In genomic region chr9:78646008-78646777, GRCm38 (mm10) we compare ENCODE assay signal across 8 mouse cellular contexts. TPM values are rescaled to one million over a fixed set of nuclear protein-coding genes. Genes with fewer than 3 reads are reported as not detected.
DNase-seq lines count a peak whose midpoint lies in the region; ATAC-seq and TF ChIP-seq lines count a peak whose summit lies in the region.

No protein-coding gene starts in this region.

- ATAC-seq in intestine, postnatal 0 days: no peak
- ATAC-seq in intestine, embryonic 16.5 days: no peak

- no peaks in the 10 kb centered on the region for H3K36me3 ChIP-seq in intestine, postnatal 0 days (ENCODE audit: control insufficient read depth, insufficient read depth)
- H3K36me3 ChIP-seq in intestine, embryonic 16.5 days (ENCODE audit: control insufficient read depth, insufficient read depth, low read length): no peaks in the 10 kb centered on the region
- no peaks in the 10 kb centered on the region for H3K36me3 ChIP-seq in E14TG2a.4 (ENCODE audit: insufficient read depth, low read length)

- H3K4me3 ChIP-seq in intestine, postnatal 0 days (ENCODE audit: low read depth, low read length): no peak overlapping the region
- H3K4me3 ChIP-seq in intestine, embryonic 16.5 days (ENCODE audit: low read length): no peak overlapping the region
- no peak overlapping the region for H3K4me3 ChIP-seq in E14TG2a.4 (replicated peaks; ENCODE audit: low read length)
- no peak overlapping the region for H3K4me3 ChIP-seq in embryonic fibroblast, embryonic 13.5 days (ENCODE audit: insufficient read depth, low read length)

- DNase-seq in adrenal gland, postnatal 36 days: peak; percentile 61 to 76
- peak; percentile 2 to 45 for DNase-seq in layer of hippocampus, adult 18-20 months (ENCODE audit: low spot score in 2 of 2)
- peak; percentile 73 for DNase-seq in mesoderm, embryonic 11.5 days (ENCODE audit: low read depth, low spot score)
- DNase-seq in thymus, postnatal 4 days: peak; percentile 78

- no peaks in the 10 kb centered on the region for H3K27me3 ChIP-seq in intestine, postnatal 0 days (replicated peaks; ENCODE audit: control insufficient read depth, insufficient read depth, low read length)
- no peaks in the 10 kb centered on the region for H3K27me3 ChIP-seq in intestine, embryonic 16.5 days (replicated peaks; ENCODE audit: control insufficient read depth, insufficient read depth, low read length)
- H3K27me3 ChIP-seq in E14TG2a.4 (ENCODE audit: insufficient read depth, low read length): no peaks in the 10 kb centered on the region

- H3K27ac ChIP-seq in intestine, postnatal 0 days (ENCODE audit: low read depth, low read length): no peak overlapping the region
- no peak overlapping the region for H3K27ac ChIP-seq in intestine, embryonic 16.5 days (ENCODE audit: low read length)
- H3K27ac ChIP-seq in embryonic fibroblast, embryonic 13.5 days (ENCODE audit: insufficient read depth, low read length): no peak overlapping the region

- H3K4me1 ChIP-seq in intestine, postnatal 0 days (replicated peaks; ENCODE audit: control insufficient read depth, insufficient read depth, low read length): no peaks in the 10 kb centered on the region
- no peaks in the 10 kb centered on the region for H3K4me1 ChIP-seq in intestine, embryonic 16.5 days (ENCODE audit: control insufficient read depth, insufficient read depth, low read length)
- 0 out of 2 replicates have a peak, but pooled peaks cover under 1% of the 10 kb centered on the region for H3K4me1 ChIP-seq in E14TG2a.4 (replicated peaks; ENCODE audit: low read depth, low read length)
- peaks cover 2% of the 10 kb centered on the region; the same call in 1 of the 2 replicates for H3K4me1 ChIP-seq in embryonic fibroblast, embryonic 13.5 days (ENCODE audit: control insufficient read depth, insufficient read depth, low read length)

- no peak overlapping the region for H3K9ac ChIP-seq in intestine, postnatal 0 days (ENCODE audit: low read depth, low read length)
- H3K9ac ChIP-seq in intestine, embryonic 16.5 days (ENCODE audit: low read depth, low read length): no peak overlapping the region

- WGBS in intestine, postnatal 0 days: 41% methylated on average over 6 of the region's 6 CpGs
- WGBS in intestine, embryonic 16.5 days: 42% methylated on average over 6 of the region's 6 CpGs

- H3K9me3 ChIP-seq in intestine, postnatal 0 days (ENCODE audit: control insufficient read depth): no peaks in the 10 kb centered on the region
- no peaks in the 10 kb centered on the region for H3K9me3 ChIP-seq in intestine, embryonic 16.5 days (ENCODE audit: control insufficient read depth, low read length)
- H3K9me3 ChIP-seq in E14TG2a.4 (ENCODE audit: low read length): no peaks in the 10 kb centered on the region

- TF ChIP-seq CTCF in intestine, postnatal 0 days (IDR thresholded peaks at IDR 0.05; ENCODE audit: low read depth): peak; percentile 83
- peak; percentile 58 for TF ChIP-seq CTCF in E14TG2a.4 (conservative IDR thresholded peaks at IDR 0.05; ENCODE audit: low read length)
- TF ChIP-seq CTCF in embryonic fibroblast, embryonic 13.5 days (IDR thresholded peaks at IDR 0.05; ENCODE audit: borderline replicate concordance, insufficient read depth, low read length): peak; percentile 39; the same call in 1 of the 2 replicates

- no peak overlapping the region for H3K4me2 ChIP-seq in intestine, postnatal 0 days (replicated peaks; ENCODE audit: low read depth)
- H3K4me2 ChIP-seq in intestine, embryonic 16.5 days (ENCODE audit: low read depth, low read length): no peak overlapping the region

- TF ChIP-seq POLR2A in embryonic fibroblast, embryonic 13.5 days (IDR thresholded peaks at IDR 0.05; ENCODE audit: low read depth, low read length): no peak

RNA-seq across cellular contexts. Expression of gene Cd109, which starts 30.8 kb away (rescaled TPM):
- 1.8 and 2.1 TPM in 2 replicates for polyA plus RNA-seq in intestine, postnatal 0 days (2015; fragmentation: Nextera tagmentation; extraction: Ambion mirVana)
- polyA plus RNA-seq in intestine, embryonic 16.5 days (2015; fragmentation: Nextera tagmentation; extraction: Ambion mirVana): 4.1 and 4.9 TPM in 2 replicates
- total RNA-seq in adrenal gland, postnatal 36 days (2021): under 1 TPM; 0.26 to 0.30 TPM
- 124 and 188 TPM in 2 replicates for polyA plus RNA-seq in embryonic fibroblast, embryonic 13.5 days (2011; ENCODE audit: insufficient read length, low read depth, missing spikeins)
- total RNA-seq in layer of hippocampus, adult 18-20 months (2021): 1 to 10 TPM; 2.6 to 3.2 TPM

RNA-seq across cellular contexts. Expression of gene Slc17a5, which starts 58.4 kb away (rescaled TPM):
- polyA plus RNA-seq in intestine, postnatal 0 days (2015; fragmentation: Nextera tagmentation; extraction: Ambion mirVana): 250 and 313 TPM in 2 replicates
- polyA plus RNA-seq in intestine, embryonic 16.5 days (2015; fragmentation: Nextera tagmentation; extraction: Ambion mirVana): 91.1 and 136 TPM in 2 replicates
- 10 to 100 TPM in 1 of 2 experiments, 1 to 10 TPM in 1; 7.4 to 16.4 TPM for total RNA-seq in adrenal gland, postnatal 36 days (2021)
- polyA plus RNA-seq in embryonic fibroblast, embryonic 13.5 days (2011; ENCODE audit: insufficient read length, low read depth, missing spikeins): 12.2 and 12.7 TPM in 2 replicates
- total RNA-seq in layer of hippocampus, adult 18-20 months (2021): 10 to 100 TPM; 20.4 to 21.4 TPM

Comparison
In these comparisons a context has a peak if more than half of its experiments do, and no peak if none do; other contexts are left out.
1. DNase-seq: peak in every context shown above with its lines; median percentile 78 in thymus, postnatal 4 days; 73 in mesoderm, embryonic 11.5 days; 68 in adrenal gland, postnatal 36 days; 24 in layer of hippocampus, adult 18-20 months.
2. RNA of gene Cd109, which starts 30.8 kb away (polyA plus RNA-seq): 124 to 188 TPM in embryonic fibroblast, embryonic 13.5 days; 4.1 to 4.9 TPM in intestine, embryonic 16.5 days and 1.8 to 2.1 TPM in intestine, postnatal 0 days; every median in the first group is over 10 times any median in the second.
3. Peak in every context shown above with its lines, with median percentiles within 50 percentile points of each other: CTCF ChIP-seq.